Mouse (Mus musculus) spleen, adult 2 months (tissue): ENCODE data around the gene Gm10260.

Experiments
- CTCF ChIP-seq: fragments of 200-500 bp; IDR thresholded peaks from 2 replicates; pipeline ENCODE4 v1.5.1; 2011; ENCODE audit warnings: mild to moderate bottlenecking, inconsistent platforms; ENCODE audit not compliant: insufficient read depth, insufficient read length, insufficient replicate concordance; ENCODE audit errors: extremely low read depth
- POLR2A ChIP-seq: fragments of 200-500 bp; IDR thresholded peaks from 2 replicates; pipeline ENCODE4 v1.6.1; 2011; ENCODE audit warnings: low read depth, low read length, inconsistent platforms

DNA sequence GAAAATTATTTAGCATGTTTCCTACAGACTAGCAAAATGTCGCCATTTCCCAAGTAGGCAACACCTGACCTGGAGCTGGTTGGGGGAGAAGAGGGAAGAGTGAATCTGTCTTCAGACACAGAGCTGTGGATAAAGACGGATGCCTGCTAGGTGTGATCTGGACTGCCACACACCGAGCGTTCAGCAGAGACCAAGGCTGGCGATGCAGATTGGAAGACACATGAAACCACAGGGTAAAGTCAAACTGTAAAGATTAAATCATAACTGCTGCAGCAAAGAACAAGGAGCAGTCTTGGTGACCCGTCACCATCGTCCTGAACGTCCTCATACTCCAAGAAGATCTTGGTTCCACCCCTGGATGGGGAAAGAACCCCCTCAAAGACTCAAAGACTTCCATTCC is 15.5 kb upstream of the Gm10260 start:
- no peak for TF ChIP-seq CTCF
- no peak for TF ChIP-seq POLR2A
